Mouse (Mus musculus): Measurements from ENCODE around the gene Eps15l1. TPM values are rescaled to one million over a fixed set of nuclear protein-coding genes. Genes with fewer than 3 reads are reported as not detected.

Eps15l1 gene
- polyA plus RNA-seq, 1 experiment from 2014 or later = 71.8 TPM

DNA sequence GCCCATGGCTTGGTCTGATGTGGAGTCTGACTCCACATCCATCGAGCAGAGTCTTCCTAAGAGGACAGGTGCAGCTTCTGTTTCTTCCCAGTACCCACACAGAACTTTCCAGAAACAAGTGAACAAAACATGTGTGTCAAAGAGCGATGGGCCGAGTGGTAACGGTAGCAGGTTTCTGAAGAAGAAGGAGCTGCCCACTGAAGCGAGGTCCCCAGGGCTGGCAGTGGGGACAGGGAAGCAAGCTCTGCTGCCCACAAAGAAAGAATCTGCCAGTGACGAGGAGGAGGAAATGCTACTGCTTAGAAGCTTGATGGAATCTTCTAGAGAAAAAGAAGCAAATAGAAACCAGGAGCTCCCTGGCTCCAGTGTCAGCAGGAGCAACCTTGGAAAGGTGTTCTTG lies 23.8 kb upstream of the Eps15l1 start:
- H3K4me3 ChIP-seq (replicated peaks) = no peak overlapping the region
- H3K9ac ChIP-seq (replicated peaks) = no peak overlapping the region
- 92% methylated on average over 6 of the region's 6 CpGs for WGBS
- H3K4me2 ChIP-seq = no peak overlapping the region
- H3K27ac ChIP-seq = no peak overlapping the region
- peaks cover 26% of the 10 kb centered on the region for H3K36me3 ChIP-seq
- H3K4me1 ChIP-seq (replicated peaks) = peaks cover 5% of the 10 kb centered on the region
- H3K27me3 ChIP-seq = no peaks in the 10 kb centered on the region
- no peaks in the 10 kb centered on the region for H3K9me3 ChIP-seq
- no peak for ATAC-seq (ENCODE audit: insufficient number of reproducible peaks, insufficient read depth, low FRiP score, low TSS enrichment, low read depth)

DNA sequence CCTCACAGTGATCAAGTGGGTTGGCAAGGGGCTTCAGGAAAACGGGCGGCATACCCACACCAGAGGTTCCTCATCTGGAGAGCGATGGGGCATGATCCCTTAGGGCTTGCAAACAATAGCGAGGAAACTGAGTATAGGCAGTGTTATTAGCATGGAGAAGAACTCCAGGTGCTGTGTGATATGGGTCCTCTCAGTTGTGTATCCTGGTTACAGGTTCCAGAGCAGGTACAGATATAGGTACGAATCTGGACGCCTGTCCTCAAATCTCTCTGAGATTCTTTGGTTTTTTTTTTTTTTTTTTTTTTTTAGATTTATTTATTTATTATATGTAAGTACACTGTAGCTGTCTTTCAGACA lies 22.7 kb upstream of the Eps15l1 start:
- no peaks in the 10 kb centered on the region for H3K9me3 ChIP-seq
- H3K4me3 ChIP-seq (replicated peaks) = peak overlapping the region; percentile 46
- H3K27ac ChIP-seq = peak overlapping the region; percentile 41; the same call in 1 of the 2 replicates
- peaks cover 5% of the 10 kb centered on the region for H3K4me1 ChIP-seq (replicated peaks)
- no peak; the same call in 1 of the 2 replicates for ATAC-seq (ENCODE audit: insufficient number of reproducible peaks, insufficient read depth, low FRiP score, low TSS enrichment, low read depth)
- 37% methylated on average over 6 of the region's 6 CpGs for WGBS
- no peaks in the 10 kb centered on the region for H3K27me3 ChIP-seq
- H3K4me2 ChIP-seq = peak overlapping the region; percentile 65
- H3K36me3 ChIP-seq = peaks cover 15% of the 10 kb centered on the region
- peak overlapping the region; percentile 68 for H3K9ac ChIP-seq (replicated peaks)

DNA sequence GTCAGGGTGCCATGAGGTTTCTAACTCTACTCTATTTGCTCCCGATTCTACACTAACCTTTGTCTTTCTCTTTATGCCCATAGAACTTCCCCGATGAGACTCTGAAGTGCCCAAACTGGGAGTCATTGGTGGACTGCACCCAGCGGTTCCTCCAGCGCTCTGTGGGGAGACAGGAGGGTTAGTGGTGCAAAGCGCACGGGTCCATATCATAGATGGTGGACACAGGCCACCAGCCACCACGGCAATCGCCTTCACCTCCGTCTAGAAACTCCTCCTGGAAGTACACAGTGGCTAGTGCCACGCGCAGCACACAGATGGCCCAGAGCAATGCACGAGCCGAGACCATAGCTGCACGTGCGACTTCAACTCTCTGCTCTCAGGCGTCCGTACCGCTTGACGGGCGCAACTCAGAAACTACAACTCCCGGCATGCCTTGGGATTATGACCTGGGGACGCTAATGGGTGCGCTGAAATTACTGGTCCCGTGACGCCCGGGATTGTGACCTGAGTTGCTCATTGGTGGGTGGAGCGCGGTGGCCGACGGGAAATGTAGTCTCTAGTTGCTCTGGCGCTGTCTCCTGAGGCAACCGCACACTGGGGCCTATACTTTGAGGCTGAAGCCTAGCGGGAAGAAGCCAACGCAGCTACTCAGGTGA lies 22.2 kb upstream of the Eps15l1 start, which contains the start of the genes Calr3 and 1700030K09Rik:
Gene Calr3 (minus strand): TSS at position 533 of the 656 bp plus-strand sequence.
Gene 1700030K09Rik (plus strand): TSS at position 543 of the 656 bp plus-strand sequence.
- Histone ChIP-seq H3K27ac (peak within 1 kb of the TSS; percentile 41; the same call in 1 of the 2 replicates), H3K4me3 (replicated peaks) (peak within 1 kb of the TSS; percentile 46), H3K9ac (replicated peaks) (peak within 1 kb of the TSS; percentile 68), H3K4me2 (peak within 1 kb of the TSS; percentile 65), H3K36me3 (peaks cover 14% of the 10 kb centered on the region), H3K27me3 (no peaks in the 10 kb centered on the region), H3K4me1 (replicated peaks) (peaks cover 5% of the 10 kb centered on the region), H3K9me3 (no peaks in the 10 kb centered on the region)
- peak; percentile 97 for ATAC-seq (ENCODE audit: insufficient number of reproducible peaks, insufficient read depth, low FRiP score, low TSS enrichment, low read depth)
- 6% methylated on average over 34 of the region's 34 CpGs for WGBS

DNA sequence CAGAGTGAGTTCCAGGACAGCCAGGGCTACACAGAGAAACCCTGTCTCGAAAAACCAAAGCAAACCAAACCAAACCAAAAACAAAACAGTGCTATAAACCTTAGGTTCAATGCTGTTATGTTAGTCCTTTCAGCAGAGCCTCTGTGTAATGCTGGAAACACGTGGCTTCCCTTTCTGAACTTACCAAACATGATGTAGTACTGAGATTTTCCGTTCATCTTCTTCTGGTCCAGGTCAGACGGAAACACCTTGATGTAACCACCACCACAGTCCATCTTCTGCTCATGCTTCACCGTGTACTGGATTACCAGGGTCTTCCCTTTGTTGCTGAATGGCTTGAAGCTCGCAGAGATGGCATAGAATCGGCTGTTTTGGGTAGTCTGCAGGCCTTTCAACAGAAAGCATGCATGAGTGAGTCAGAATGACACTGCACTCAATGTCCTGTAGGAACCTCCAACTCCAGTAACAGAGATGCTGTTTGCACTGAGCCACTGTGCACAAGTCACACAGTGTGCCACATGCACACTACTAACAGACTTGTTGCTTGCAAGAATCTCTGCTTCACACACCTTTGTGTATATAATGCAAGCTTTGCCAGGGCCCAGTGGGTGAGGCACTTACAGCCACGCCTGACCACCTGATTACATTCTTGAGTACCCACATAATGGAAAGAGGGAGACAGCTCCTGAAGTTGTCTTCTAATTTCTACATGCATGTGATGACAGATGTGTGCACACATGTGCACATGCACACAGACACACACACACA lies 17.2 kb upstream of the Eps15l1 start:
- Histone ChIP-seq H3K4me2 (no peak overlapping the region), H3K9me3 (no peaks in the 10 kb centered on the region), H3K4me3 (replicated peaks) (no peak overlapping the region), H3K4me1 (replicated peaks) (peaks cover 4% of the 10 kb centered on the region), H3K27me3 (no peaks in the 10 kb centered on the region), H3K9ac (replicated peaks) (no peak overlapping the region), H3K36me3 (no peaks in the 10 kb centered on the region), H3K27ac (no peak overlapping the region)
- 72% methylated on average over 8 of the region's 8 CpGs for WGBS
- ATAC-seq (ENCODE audit: insufficient number of reproducible peaks, insufficient read depth, low FRiP score, low TSS enrichment, low read depth) = no peak

DNA sequence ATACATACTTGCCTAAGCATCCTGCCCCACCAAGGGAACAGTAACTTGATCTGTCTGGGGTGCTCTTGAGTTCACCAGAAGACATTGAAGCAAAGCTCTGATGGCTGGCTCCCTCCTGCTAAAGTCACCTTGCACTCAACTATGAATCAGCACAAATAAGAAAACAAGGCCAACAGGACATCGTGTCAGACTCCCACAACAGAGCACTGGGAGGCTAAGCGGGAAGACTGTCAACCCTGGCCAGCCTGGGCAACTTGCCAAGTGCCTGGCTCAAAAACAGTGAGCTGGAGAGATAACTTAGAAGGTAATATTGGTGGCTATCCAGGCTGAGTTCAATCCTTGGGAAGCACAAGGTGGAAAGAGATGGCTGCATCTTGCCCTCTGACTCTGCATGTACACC lies 13.7 kb upstream of the Eps15l1 start:
- 59% methylated on average over 2 of the region's 2 CpGs for WGBS

DNA sequence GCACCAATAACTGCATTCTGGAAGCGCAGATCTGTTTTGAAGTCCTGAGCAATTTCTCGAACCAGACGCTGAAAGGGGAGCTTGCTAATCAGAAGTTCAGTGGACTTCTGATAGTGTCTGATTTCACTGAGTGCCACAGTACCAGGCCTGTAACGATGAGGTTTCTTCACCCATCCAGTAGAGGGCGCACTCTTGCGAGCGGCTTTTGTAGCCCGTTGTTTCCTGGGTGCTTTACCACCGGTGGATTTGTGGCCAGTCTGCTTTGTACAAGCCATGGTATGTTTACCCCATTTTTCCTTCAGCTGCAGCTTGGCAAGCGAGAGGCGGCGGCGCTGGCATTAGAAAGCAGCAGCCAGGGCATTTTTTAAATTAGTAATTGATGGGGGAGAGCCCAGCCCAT lies 8.4 kb upstream of the Eps15l1 start:
- no peaks in the 10 kb centered on the region for H3K27me3 ChIP-seq
- H3K4me2 ChIP-seq = no peak overlapping the region
- no peak for ATAC-seq (ENCODE audit: insufficient number of reproducible peaks, insufficient read depth, low FRiP score, low TSS enrichment, low read depth)
- no peaks in the 10 kb centered on the region for H3K36me3 ChIP-seq
- no peak overlapping the region for H3K27ac ChIP-seq
- no peaks in the 10 kb centered on the region for H3K9me3 ChIP-seq
- WGBS = 51% methylated on average over 13 of the region's 13 CpGs
- no peak overlapping the region for H3K4me3 ChIP-seq (replicated peaks)
- no peaks in the 10 kb centered on the region for H3K4me1 ChIP-seq (replicated peaks)
- H3K9ac ChIP-seq (replicated peaks) = no peak overlapping the region

More for the DNA sequence above, 13.7 kb upstream of the Eps15l1 start:
- Histone ChIP-seq H3K4me1 (replicated peaks) (no peaks in the 10 kb centered on the region), H3K9me3 (no peaks in the 10 kb centered on the region), H3K4me2 (no peak overlapping the region), H3K27ac (no peak overlapping the region), H3K36me3 (no peaks in the 10 kb centered on the region), H3K27me3 (no peaks in the 10 kb centered on the region), H3K4me3 (replicated peaks) (no peak overlapping the region), H3K9ac (replicated peaks) (no peak overlapping the region)
- no peak for ATAC-seq (ENCODE audit: insufficient number of reproducible peaks, insufficient read depth, low FRiP score, low TSS enrichment, low read depth)

DNA sequence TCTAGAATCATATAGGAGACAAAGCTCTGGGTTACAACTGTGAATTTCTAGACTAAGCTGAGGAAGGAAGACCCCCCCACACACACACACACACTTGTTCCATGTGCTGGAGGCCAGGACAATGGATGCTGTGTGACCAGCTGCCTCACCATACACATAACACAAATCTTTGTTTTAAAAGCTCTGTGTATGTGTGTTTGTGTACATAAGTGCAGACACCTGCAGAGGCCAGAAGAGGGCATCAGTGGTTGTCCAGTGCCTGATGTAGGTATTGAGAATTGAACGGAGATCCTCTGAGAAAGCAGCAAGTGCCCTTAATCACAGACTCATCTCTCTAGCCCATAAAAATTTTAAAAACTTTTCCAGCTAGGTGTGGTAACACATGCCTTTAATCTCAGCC lies 1.7 kb upstream of the Eps15l1 start:
- no peaks in the 10 kb centered on the region for H3K9me3 ChIP-seq
- no peak for ATAC-seq (ENCODE audit: insufficient number of reproducible peaks, insufficient read depth, low FRiP score, low TSS enrichment, low read depth)
- H3K9ac ChIP-seq (replicated peaks) = no peak overlapping the region
- H3K27me3 ChIP-seq = no peaks in the 10 kb centered on the region
- peak overlapping the region; percentile 29; the same call in 1 of the 2 replicates for H3K27ac ChIP-seq
- peaks cover 28% of the 10 kb centered on the region for H3K4me1 ChIP-seq (replicated peaks)
- no peak overlapping the region for H3K4me3 ChIP-seq (replicated peaks)
- WGBS = 74% methylated on average over 1 of the region's 1 CpGs
- 0 out of 2 replicates have a peak, but pooled peaks cover 5% of the 10 kb centered on the region for H3K36me3 ChIP-seq
- no peak overlapping the region for H3K4me2 ChIP-seq

DNA sequence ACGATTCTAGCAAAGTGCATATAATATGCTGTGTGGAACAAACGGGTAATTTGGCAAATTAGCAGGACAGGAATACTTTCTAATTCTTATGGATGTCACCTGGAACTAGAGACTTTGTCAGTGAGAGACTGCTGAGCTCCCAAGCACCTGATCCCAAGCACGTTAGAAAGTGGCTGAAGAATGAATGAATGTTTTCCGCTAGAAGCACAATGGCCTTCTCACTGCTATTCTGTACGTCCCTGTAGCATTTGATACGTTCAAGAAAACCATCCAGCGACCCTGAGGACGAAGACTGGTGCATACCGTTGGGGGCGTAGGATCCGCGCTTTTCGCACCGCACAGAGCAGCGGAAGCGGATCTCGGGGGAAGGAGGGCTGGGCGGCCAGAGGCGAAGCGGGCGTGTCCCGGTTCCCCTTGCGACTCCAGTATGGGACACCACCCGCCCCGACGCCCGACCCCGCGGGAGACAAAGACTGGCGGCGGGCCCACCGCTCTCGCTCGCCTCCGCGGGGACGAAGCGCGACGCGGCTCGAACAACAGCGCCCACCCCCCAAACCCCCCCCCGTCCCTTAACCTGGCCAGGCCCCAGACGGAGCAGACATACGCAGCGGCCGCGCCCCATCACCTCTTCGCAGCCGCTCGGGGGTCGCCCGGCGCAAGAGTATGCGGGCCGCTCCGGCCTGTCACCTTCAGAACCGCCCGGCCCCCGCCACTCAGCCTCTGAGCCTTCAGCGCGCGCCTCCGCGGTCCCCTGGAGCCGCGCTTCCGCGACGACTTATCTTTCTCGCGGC lies 494 bp downstream of the Eps15l1 start:
- H3K4me1 ChIP-seq (replicated peaks) = peaks cover 45% of the 10 kb centered on the region
- H3K4me2 ChIP-seq = peak overlapping the region; percentile 80
- H3K4me3 ChIP-seq (replicated peaks) = peak overlapping the region; percentile 89
- no peaks in the 10 kb centered on the region for H3K27me3 ChIP-seq
- 0 out of 2 replicates have a peak, but pooled peaks cover 8% of the 10 kb centered on the region for H3K36me3 ChIP-seq
- H3K27ac ChIP-seq = peak overlapping the region; percentile 96
- H3K9ac ChIP-seq (replicated peaks) = peak overlapping the region; percentile 92
- no peaks in the 10 kb centered on the region for H3K9me3 ChIP-seq
- 1% methylated on average over 73 of the region's 73 CpGs for WGBS
- ATAC-seq (ENCODE audit: insufficient number of reproducible peaks, insufficient read depth, low FRiP score, low TSS enrichment, low read depth) = peak; percentile 48

DNA sequence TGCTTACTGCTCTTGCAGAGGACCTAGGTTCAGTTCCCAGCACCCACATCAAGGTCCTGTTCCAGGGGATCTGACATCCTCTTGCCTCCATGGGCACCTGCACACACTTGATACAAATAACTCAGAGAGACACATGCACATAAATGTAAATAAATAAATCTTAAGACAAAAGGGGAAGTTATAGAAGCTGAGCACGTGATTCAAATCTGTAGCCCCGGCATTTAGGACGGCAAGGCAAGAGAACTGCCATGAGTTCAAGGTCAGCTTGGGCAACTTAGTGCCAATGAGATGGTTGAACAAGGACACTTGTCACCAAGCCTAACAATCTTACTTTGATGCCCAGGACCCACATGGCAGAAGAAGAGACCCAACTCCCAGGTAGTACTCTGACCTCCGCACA lies 3.2 kb downstream of the Eps15l1 start:
- no peak for ATAC-seq (ENCODE audit: insufficient number of reproducible peaks, insufficient read depth, low FRiP score, low TSS enrichment, low read depth)
- Histone ChIP-seq H3K9me3 (no peaks in the 10 kb centered on the region), H3K27ac (no peak overlapping the region), H3K4me3 (replicated peaks) (no peak overlapping the region), H3K4me2 (no peak overlapping the region), H3K4me1 (replicated peaks) (peaks cover 48% of the 10 kb centered on the region), H3K36me3 (peaks cover 21% of the 10 kb centered on the region; the same call in 1 of the 2 replicates), H3K9ac (replicated peaks) (no peak overlapping the region), H3K27me3 (no peaks in the 10 kb centered on the region)
- WGBS = 96% methylated on average over 4 of the region's 4 CpGs

DNA sequence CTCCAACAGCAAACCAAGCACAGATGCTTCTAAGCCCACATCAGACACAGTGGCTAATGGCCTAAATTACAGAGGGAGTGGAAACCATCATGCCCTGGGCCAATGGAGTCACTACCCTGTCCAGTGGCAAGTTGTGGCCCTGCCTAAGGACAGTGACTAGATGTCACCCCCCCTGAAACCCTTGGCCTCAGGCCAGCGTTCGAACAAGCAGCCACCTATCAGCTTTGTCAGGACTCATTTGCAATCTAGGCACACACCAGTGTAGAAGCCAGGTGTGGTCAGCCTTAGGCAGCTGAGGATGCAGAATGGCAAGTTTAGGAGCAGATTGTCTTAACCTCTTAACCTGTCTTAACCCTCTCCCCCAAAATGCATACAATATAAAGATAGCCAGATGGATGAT lies 6.0 kb downstream of the Eps15l1 start:
- no peak overlapping the region for H3K9ac ChIP-seq (replicated peaks)
- peaks cover 37% of the 10 kb centered on the region; the same call in 1 of the 2 replicates for H3K36me3 ChIP-seq
- peaks cover 42% of the 10 kb centered on the region for H3K4me1 ChIP-seq (replicated peaks)
- 70% methylated on average over 2 of the region's 2 CpGs for WGBS
- no peak overlapping the region for H3K4me3 ChIP-seq (replicated peaks)
- H3K4me2 ChIP-seq = no peak overlapping the region
- no peaks in the 10 kb centered on the region for H3K9me3 ChIP-seq
- no peaks in the 10 kb centered on the region for H3K27me3 ChIP-seq
- H3K27ac ChIP-seq = no peak overlapping the region
- ATAC-seq (ENCODE audit: insufficient number of reproducible peaks, insufficient read depth, low FRiP score, low TSS enrichment, low read depth) = no peak

DNA sequence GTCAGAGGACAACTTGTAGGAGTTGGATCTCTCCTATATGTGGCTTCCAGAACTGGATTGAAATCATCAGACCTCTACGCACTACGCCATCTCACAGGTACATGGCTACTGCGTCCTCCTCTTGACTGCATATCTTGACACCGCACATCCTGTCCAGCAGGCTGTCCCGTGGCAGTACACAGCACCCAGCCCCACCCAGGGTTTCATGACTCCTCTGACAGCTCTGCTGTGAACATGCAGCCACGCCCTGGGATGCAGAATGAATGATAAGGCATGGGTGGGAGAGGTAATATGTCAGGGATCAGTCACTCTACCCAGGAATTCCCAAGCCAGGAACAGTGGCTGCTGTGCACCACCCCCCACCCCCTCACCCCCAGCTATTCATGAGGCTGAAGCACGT lies 7.4 kb downstream of the Eps15l1 start:
- H3K27ac ChIP-seq = no peak overlapping the region
- no peaks in the 10 kb centered on the region for H3K9me3 ChIP-seq

More for the DNA sequence above, 7.4 kb downstream of the Eps15l1 start:
- Histone ChIP-seq H3K4me2 (no peak overlapping the region), H3K36me3 (peaks cover 37% of the 10 kb centered on the region; the same call in 1 of the 2 replicates), H3K4me1 (replicated peaks) (peaks cover 29% of the 10 kb centered on the region), H3K4me3 (replicated peaks) (no peak overlapping the region), H3K9ac (replicated peaks) (no peak overlapping the region), H3K27me3 (no peaks in the 10 kb centered on the region)
- 90% methylated on average over 7 of the region's 7 CpGs for WGBS
- no peak for ATAC-seq (ENCODE audit: insufficient number of reproducible peaks, insufficient read depth, low FRiP score, low TSS enrichment, low read depth)

Data from limb, embryonic 12.5 days (tissue).